Mouse (Mus musculus) retina, postnatal 1 day (tissue): ENCODE measurements around the gene Tbc1d13.
A peak's percentile ranks its signal among the peaks of the same experiment; 100 is the strongest.

Experiments used
- DNase-seq: peaks from one replicate; pipeline ENCODE4 v3.0.0-alpha.2; 2012

Gene Tbc1d13

GRCm38 (mm10) chr2:30133613-30134377, at the start of gene Tbc1d13:
Tbc1d13 (plus strand) TSS chr2:30133746.
- DNase-seq = peak; percentile 97

GRCm38 (mm10) chr2:30084113-30084512, 49.4 kb upstream of the Tbc1d13 start:
- no peak for DNase-seq

GRCm38 (mm10) chr2:30084632-30085031, 48.9 kb upstream of the Tbc1d13 start:
- DNase-seq = peak; percentile 58

- no peak for DNase-seq
Observed at GRCm38 (mm10) chr2:30087310-30087709, 46.2 kb upstream of the Tbc1d13 start.

GRCm38 (mm10) chr2:30091521-30091920, 42.0 kb upstream of the Tbc1d13 start:
- DNase-seq = no peak

- peak; percentile 46 for DNase-seq
Observed at GRCm38 (mm10) chr2:30092280-30092918, 41.1 kb upstream of the Tbc1d13 start.

GRCm38 (mm10) chr2:30093471-30094207, 39.9 kb upstream of the Tbc1d13 start, which contains the start of gene Zdhhc12:
Zdhhc12 (minus strand) TSS chr2:30093648.
- peak; percentile 97 for DNase-seq

- DNase-seq = no peak
Observed at GRCm38 (mm10) chr2:30094208-30094588, 39.3 kb upstream of the Tbc1d13 start.

GRCm38 (mm10) chr2:30095882-30096527, 37.5 kb upstream of the Tbc1d13 start:
- DNase-seq = peak; percentile 75

- no peak for DNase-seq
Observed at GRCm38 (mm10) chr2:30100214-30100613, 33.3 kb upstream of the Tbc1d13 start.

GRCm38 (mm10) chr2:30106364-30106763, 27.2 kb upstream of the Tbc1d13 start:
- DNase-seq = peak; percentile 50

GRCm38 (mm10) chr2:30107646-30108045, 25.9 kb upstream of the Tbc1d13 start:
- DNase-seq = no peak

- DNase-seq = no peak
Observed at GRCm38 (mm10) chr2:30108260-30108659, 25.3 kb upstream of the Tbc1d13 start.

GRCm38 (mm10) chr2:30111500-30111899, 22.0 kb upstream of the Tbc1d13 start:
- no peak for DNase-seq

- no peak for DNase-seq
Observed at GRCm38 (mm10) chr2:30112564-30112963, 21.0 kb upstream of the Tbc1d13 start.

- no peak for DNase-seq
Observed at GRCm38 (mm10) chr2:30119641-30120051, 13.9 kb upstream of the Tbc1d13 start.

- no peak for DNase-seq
Observed at GRCm38 (mm10) chr2:30120269-30120668, 13.3 kb upstream of the Tbc1d13 start.

- no peak for DNase-seq
Observed at GRCm38 (mm10) chr2:30122766-30123165, 10.8 kb upstream of the Tbc1d13 start.

GRCm38 (mm10) chr2:30123729-30124471, 9.6 kb upstream of the Tbc1d13 start:
- DNase-seq = no peak

- DNase-seq = peak; percentile 97
Observed at GRCm38 (mm10) chr2:30124472-30125274, 8.9 kb upstream of the Tbc1d13 start, which contains the start of gene Zer1. Zer1 (minus strand) TSS chr2:30124585.

GRCm38 (mm10) chr2:30128789-30129188, 4.8 kb upstream of the Tbc1d13 start:
- peak; percentile 72 for DNase-seq
